Mouse (Mus musculus) olfactory bulb, adult 2 months (tissue): ENCODE measurements around the gene Mettl7a3. TPM values are rescaled to one million over a fixed set of nuclear protein-coding genes. Genes with fewer than 3 reads are reported as not detected.

Experiments
- H3K27ac ChIP-seq: fragments of 200-500 bp; 2 replicates; pipeline ENCODE4 v1.5.1; 2012; ENCODE audit warnings: low read depth, low read length; ENCODE audit not compliant: insufficient read depth
- H3K4me1 ChIP-seq: fragments of 200-500 bp; 2 replicates; pipeline ENCODE4 v1.6.1; 2012; ENCODE audit warnings: low read length; ENCODE audit not compliant: control insufficient read depth, insufficient read depth
- H3K4me3 ChIP-seq: fragments of 200-500 bp; 2 replicates; pipeline ENCODE4 v1.5.1; 2012; ENCODE audit warnings: mild to moderate bottlenecking, low read depth, low read length, moderate library complexity; ENCODE audit not compliant: insufficient read depth
- CTCF ChIP-seq: fragments of 200-500 bp; IDR thresholded peaks from 2 replicates; pipeline ENCODE4 v1.5.1; 2012; ENCODE audit warnings: low read depth, mild to moderate bottlenecking, low read length, moderate library complexity; ENCODE audit not compliant: insufficient read depth
- POLR2A ChIP-seq: fragments of 200-500 bp; IDR thresholded peaks from 2 replicates; pipeline ENCODE4 v1.6.1; 2012; ENCODE audit warnings: mild to moderate bottlenecking, low read depth, low read length, moderate library complexity; ENCODE audit not compliant: insufficient read depth
- WGBS: fragments of 180-500 bp; shearing (Covaris S2); methylation state at CpG from one replicate; pipeline ENCODE4 v1.1.7; 2018; 5-methylcytosine and 5-hydroxymethylcytosine counted together
- polyA plus RNA-seq: library from polyadenylated mRNA; stranded (reverse); fragments of >200 nt; gene quantifications from 2 replicates; pipeline ENCODE4 v1.2.4, GENCODE M21; 2012; ENCODE audit warnings: low replicate concordance; ENCODE audit not compliant: missing spikeins, insufficient read depth, insufficient read length

The Mettl7a3 gene
- polyA plus RNA-seq = not detected in 2 replicates

DNA sequence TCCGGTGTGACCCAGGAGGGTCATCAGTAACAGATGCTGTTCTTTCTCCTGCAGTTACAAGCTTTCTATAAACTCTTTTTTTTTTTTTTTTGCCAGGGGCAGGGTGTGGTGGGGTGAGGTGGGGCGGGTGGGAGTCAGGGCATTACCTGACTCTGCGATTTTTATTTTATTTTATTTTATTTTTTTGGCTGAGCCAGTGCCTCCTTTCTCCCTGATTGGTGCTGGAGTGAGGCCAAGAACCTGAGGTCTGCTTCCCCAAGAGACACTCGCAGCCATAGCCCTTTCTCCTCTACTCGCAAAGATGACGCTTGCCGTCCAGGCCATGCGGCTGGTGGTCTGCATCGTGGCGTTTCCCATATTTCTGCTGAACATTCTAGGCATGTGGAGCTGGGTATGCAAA lies at the start of gene Mettl7a3:
Mettl7a3 (plus strand) TSS at position 301 of the 400 bp plus-strand sequence.
- Histone ChIP-seq H3K27ac (no peak within 1 kb of the TSS), H3K4me3 (no peak within 1 kb of the TSS), H3K4me1 (no peaks in the 10 kb centered on the region)
- TF ChIP-seq CTCF = no peak
- no peak for TF ChIP-seq POLR2A
- 82% methylated on average over 10 of the region's 10 CpGs for WGBS

DNA sequence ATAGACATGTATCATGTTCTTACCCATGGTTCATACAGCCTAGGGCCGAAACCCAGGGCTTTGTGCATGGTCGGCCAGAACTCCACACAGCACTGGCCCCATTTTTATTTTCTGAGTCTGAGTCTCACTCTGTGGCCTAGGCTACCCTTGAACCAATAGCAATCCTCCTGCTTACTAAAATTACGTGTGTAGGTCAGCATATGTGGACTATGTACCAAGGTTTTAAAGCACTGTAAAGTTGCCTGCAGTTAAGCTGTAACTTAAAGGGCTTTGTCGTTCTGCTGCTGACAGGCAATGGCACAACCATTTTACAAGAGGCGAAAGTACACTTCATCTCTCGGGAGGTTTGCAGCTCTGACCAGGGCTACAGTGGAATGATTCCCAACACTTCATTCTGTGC lies 45.7 kb upstream of the Mettl7a3 start:
- Histone ChIP-seq H3K4me3 (no peak overlapping the region), H3K27ac (no peak overlapping the region), H3K4me1 (no peaks in the 10 kb centered on the region)
- TF ChIP-seq POLR2A = no peak
- no peak for TF ChIP-seq CTCF
- WGBS = 93% methylated on average over 6 of the region's 6 CpGs

DNA sequence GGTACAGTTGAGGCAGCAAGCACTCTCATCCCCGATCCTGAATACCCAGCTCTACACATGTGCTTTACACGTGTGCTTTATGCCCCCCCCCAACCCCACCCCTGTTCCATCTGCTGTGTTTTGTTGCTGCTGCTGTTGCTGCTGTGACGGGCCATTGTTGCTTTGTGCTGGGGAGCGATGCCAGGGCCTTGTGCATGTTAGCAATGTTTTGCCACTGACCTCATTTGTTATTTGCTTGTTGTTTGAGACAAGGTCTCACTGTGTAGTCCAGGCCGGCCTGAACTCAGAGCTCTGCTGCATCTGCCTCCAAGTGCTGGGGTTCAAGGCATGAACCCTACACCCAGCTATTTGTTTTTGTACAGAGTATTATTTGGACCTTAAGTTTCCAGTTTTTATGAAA lies 43.9 kb upstream of the Mettl7a3 start:
- Histone ChIP-seq H3K4me3 (no peak overlapping the region), H3K27ac (no peak overlapping the region), H3K4me1 (no peaks in the 10 kb centered on the region)
- 59% methylated on average over 5 of the region's 5 CpGs for WGBS
- no peak for TF ChIP-seq POLR2A
- no peak for TF ChIP-seq CTCF

DNA sequence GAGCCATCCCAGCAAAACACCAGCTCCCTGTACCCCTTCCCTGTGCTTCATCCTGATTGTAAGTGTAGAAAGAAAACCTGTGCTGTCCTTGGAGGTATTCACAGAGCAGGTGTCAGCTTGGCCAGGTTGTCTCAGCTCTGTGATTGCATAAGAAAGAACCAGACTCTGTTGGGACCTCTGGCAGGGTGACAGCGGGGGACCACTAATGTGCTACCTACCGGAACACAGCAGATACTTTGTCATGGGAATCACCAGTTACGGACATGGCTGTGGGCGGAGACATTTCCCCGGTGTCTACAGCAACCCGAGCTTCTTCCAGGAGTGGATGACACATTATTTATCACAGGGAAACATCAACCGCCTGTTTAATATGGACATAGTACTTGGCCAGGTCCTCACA lies 42.4 kb upstream of the Mettl7a3 start:
- Histone ChIP-seq H3K4me1 (no peaks in the 10 kb centered on the region), H3K4me3 (no peak overlapping the region), H3K27ac (no peak overlapping the region)
- WGBS = 76% methylated on average over 7 of the region's 7 CpGs
- TF ChIP-seq CTCF (no peak), POLR2A (no peak)

DNA sequence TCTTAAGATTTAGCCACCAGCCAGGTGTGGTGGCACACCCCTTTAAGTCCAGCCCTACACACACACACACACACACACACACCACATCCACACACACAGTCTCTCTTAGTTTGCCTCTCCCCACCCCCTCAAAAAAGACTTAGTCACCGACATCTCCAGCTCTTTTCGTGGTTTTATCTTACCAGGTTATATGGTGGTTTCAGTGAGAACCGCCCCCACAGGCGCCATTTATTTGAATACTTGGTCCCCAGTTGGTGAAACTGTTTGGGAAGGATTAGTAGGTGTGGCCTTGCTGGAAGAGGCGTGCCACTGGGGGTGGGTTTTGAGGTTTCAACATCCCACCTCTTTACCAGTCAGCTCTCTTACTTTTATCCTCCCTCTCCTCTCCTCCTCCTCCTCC lies 36.9 kb upstream of the Mettl7a3 start:
- H3K27ac ChIP-seq = no peak overlapping the region
- WGBS = 77% methylated on average over 5 of the region's 5 CpGs
- TF ChIP-seq POLR2A (no peak), CTCF (no peak)
- H3K4me1 ChIP-seq = peaks cover 8% of the 10 kb centered on the region
- H3K4me3 ChIP-seq = no peak overlapping the region

DNA sequence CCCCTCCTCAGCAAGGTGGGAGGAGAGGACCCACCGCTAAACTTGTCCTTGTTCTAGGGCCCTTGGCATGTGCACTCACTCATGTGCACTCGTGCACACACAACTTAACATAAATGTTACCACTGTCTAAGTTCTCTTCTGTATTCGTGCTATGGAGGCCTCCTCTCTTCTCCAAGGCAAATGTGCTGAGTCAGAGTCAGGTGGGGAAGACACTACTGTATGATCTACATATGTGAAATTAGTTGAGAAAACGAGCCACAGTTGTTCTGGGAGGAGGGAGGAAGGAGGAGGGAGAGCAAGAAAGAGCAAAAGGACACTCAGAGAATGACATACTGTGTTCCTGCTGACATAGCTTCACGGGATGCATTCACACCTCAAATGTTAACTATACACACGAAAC lies 34.2 kb upstream of the Mettl7a3 start:
- 74% methylated on average over 6 of the region's 6 CpGs for WGBS
- peaks cover 13% of the 10 kb centered on the region for H3K4me1 ChIP-seq
- no peak for TF ChIP-seq CTCF
- no peak for TF ChIP-seq POLR2A
- H3K27ac ChIP-seq = no peak overlapping the region
- no peak overlapping the region for H3K4me3 ChIP-seq

DNA sequence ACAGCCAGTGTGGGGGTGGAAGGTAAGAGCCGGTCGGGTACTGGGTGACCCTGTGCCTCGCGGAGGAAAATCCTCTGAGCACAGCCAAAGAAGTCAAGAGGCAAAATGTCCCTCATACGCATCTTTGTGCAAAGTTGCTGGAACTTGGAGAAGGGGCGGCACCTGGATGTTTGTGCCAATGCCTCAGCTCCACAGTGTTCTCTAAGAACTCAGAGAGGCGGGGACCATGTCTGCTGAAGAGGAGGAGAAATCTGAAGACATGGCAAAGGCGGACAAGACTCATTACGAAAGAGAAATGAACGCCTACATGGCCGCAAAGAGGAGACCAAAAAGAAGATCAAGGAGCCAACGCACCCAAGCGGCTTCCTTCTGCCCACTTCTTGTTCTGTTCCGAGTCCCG lies 33.2 kb upstream of the Mettl7a3 start:
- Histone ChIP-seq H3K27ac (no peak overlapping the region), H3K4me3 (peak overlapping the region; percentile 17; the same call in 1 of the 2 replicates), H3K4me1 (peaks cover 13% of the 10 kb centered on the region)
- TF ChIP-seq POLR2A (no peak), CTCF (no peak)
- 50% methylated on average over 15 of the region's 15 CpGs for WGBS

DNA sequence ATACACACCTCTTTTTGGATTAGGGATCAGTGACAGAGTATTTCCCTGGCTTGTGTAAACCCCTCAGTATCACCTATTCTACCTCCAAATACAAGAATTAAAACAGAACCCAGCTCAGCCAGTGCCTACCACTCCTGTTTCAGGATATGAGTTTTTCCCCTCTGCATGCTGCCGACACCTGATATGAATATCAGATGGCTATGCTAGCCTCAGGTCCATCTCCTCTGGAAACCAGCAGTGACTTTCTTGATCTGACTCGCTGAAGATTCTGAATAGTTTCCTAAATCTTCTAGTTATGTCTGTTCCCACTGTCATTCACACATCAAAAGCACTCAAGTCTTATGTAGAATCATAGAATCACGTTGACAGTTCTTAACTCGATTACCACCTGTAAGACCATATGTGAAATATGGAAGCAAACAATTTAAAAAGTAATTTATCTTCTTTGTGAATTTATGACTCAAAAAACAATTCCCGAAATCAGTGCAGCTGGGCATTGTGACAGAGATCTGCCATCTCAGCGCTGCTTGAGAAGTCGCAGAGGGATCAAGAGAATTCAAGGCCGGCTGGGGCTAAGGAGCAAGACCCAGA lies 31.2 kb upstream of the Mettl7a3 start:
- H3K4me3 ChIP-seq = no peak overlapping the region
- H3K4me1 ChIP-seq = peaks cover 13% of the 10 kb centered on the region
- peak overlapping the region; percentile 97 for H3K27ac ChIP-seq
- WGBS = 61% methylated on average over 8 of the region's 8 CpGs
- TF ChIP-seq CTCF (no peak), POLR2A (no peak)

DNA sequence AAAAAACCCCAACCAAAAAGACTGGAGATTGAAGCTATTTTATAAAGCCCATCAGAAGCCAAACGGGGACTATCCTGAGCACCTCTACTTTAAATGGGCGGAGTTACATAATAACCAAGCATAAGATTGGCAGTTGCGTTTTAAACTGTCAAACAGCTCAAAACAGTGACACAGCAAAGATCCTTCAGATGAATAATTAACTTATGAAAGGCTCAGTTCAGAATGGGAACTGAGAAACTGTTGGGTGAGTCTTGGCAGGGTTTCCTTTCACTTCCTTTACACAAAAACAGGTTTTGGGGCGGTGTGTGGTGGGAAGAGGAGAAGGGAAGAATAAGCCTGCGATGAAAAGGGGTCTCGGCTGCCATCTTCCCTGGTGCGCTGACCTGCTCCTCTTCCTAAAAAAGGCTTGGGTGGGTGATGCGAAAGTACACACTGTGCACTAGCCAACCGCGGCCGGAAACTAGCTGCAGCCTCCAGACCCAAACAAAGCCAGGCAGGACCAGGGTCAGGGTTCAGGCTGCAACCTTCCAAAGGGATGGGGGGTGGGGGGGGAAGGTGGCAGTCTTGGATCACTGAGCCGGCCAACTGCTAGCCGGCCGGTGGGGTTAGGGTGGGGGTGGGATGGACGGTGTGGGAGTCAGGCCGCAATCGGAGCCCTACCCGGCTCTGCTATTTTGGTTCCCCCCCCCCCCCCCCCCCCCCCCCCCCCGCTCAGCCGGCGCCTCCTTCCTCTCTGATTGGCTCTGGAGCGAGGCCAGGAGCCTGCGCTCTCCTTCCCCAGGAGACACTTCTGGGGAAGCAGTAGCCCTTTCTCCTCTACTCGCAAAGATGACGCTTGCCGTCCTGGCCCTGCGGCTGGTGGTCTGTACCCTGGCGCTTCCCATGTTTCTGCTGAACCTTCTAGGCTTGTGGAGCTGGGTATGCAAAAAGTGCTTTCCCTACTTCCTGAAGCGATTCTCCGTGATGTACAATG lies 30.4 kb upstream of the Mettl7a3 start, which contains the start of gene Mettl7a1:
Mettl7a1 (plus strand) TSS at position 122 of the 973 bp plus-strand sequence.
- H3K4me3 ChIP-seq = peak within 1 kb of the TSS; percentile 85
- H3K4me1 ChIP-seq = peaks cover 13% of the 10 kb centered on the region
- peak; percentile 84 for TF ChIP-seq POLR2A
- no peak for TF ChIP-seq CTCF
- peak within 1 kb of the TSS; percentile 97 for H3K27ac ChIP-seq
- 2% methylated on average over 23 of the region's 30 CpGs for WGBS
